Mouse (Mus musculus) stomach, embryonic 14.5 days (tissue): ENCODE results near the gene Frem2. TPM values are rescaled to one million over a fixed set of nuclear protein-coding genes. Genes with fewer than 3 reads are reported as not detected.

ENCODE experiments used
- ATAC-seq: fragments of 200-750 bp; cut with Nextera tagmentation; 2 replicates; pipeline ENCODE4 v1.8.0; 2017; ENCODE audit warnings: low read depth, moderate TSS enrichment; ENCODE audit not compliant: insufficient number of reproducible peaks, insufficient read depth, low FRiP score
- H3K27ac ChIP-seq: fragments of 300-500 bp; sonication (generic); 2 replicates; pipeline ENCODE4 v1.5.1; 2014; ENCODE audit warnings: mild to moderate bottlenecking, low read length, moderate library complexity, mixed read lengths
- H3K27me3 ChIP-seq: fragments of 300-500 bp; sonication (generic); 2 replicates; pipeline ENCODE4 v1.6.1; 2014; ENCODE audit warnings: low read length, control low read depth, mixed read lengths; ENCODE audit not compliant: control insufficient read depth, insufficient read depth
- H3K36me3 ChIP-seq: fragments of 300-500 bp; sonication (generic); 2 replicates; pipeline ENCODE4 v1.6.1; 2014; ENCODE audit warnings: mild to moderate bottlenecking, control low read depth, low read length, moderate library complexity, mixed read lengths; ENCODE audit not compliant: control insufficient read depth, insufficient read depth
- H3K4me1 ChIP-seq: fragments of 300-500 bp; sonication (generic); 2 replicates; pipeline ENCODE4 v1.6.1; 2014; ENCODE audit warnings: low read length, control low read depth, mixed read lengths; ENCODE audit not compliant: control insufficient read depth, insufficient read depth
- H3K4me2 ChIP-seq: fragments of 300-500 bp; sonication (generic); replicated peaks from 2 replicates; pipeline ENCODE4 v1.6.1; 2014; ENCODE audit warnings: low read depth, low read length, control low read depth
- H3K4me3 ChIP-seq: fragments of 300-500 bp; sonication (generic); 2 replicates; pipeline ENCODE4 v1.5.1; 2014; ENCODE audit warnings: low read depth, low read length, control low read depth
- H3K9ac ChIP-seq: fragments of 300-500 bp; sonication (generic); replicated peaks from 2 replicates; pipeline ENCODE4 v1.6.1; 2014; ENCODE audit warnings: low read depth, mild to moderate bottlenecking, control low read depth, low read length, moderate library complexity, mixed read lengths
- H3K9me3 ChIP-seq: fragments of 300-500 bp; sonication (generic); 2 replicates; pipeline ENCODE4 v1.6.1; 2016; ENCODE audit warnings: low read depth, low read length, control low read depth; ENCODE audit not compliant: control insufficient read depth
- WGBS: fragments of 180-500 bp; shearing (Covaris S2); extraction: QIAGEN DNeasy Blood & Tissue Kit; methylation state at CpG from one replicate; pipeline ENCODE4 v1.1.7; 2014; 5-methylcytosine and 5-hydroxymethylcytosine counted together
- polyA plus RNA-seq: library from polyadenylated mRNA; unstranded; fragments of >200 nt; fragmentation: Nextera tagmentation; extraction: Ambion mirVana; gene quantifications from 2 replicates; pipeline ENCODE4 v1.2.1, GENCODE M21; 2014

Frem2 gene
- polyA plus RNA-seq, 1 experiment from 2014 or later, result 24.8 TPM

DNA sequence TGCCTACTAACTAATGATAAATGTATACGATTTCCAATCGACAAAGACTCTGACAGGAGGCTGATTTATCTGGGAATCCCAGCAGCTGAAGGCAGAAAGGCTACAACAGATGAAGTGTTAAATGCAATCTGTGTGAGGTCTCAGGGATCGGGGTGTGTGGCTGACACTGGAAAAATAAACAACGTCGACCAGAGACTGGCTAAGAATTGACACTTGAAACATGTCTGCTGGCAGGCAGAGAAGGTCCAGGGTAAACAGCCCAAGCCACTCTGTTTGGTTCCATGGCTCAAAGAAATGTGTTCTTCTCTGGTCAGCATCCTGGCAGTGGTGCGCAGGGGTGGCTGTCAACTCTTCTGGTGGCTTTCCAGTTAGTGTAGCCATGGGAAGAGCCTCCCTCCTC, 98.1 kb downstream of the Frem2 start:
- Histone ChIP-seq H3K9me3 (no peaks in the 10 kb centered on the region), H3K9ac (no peak overlapping the region), H3K4me1 (peaks cover 56% of the 10 kb centered on the region), H3K27ac (no peak overlapping the region), H3K4me3 (no peak overlapping the region), H3K27me3 (no peaks in the 10 kb centered on the region), H3K36me3 (no peaks in the 10 kb centered on the region), H3K4me2 (no peak overlapping the region)
- peak; percentile 24; the same call in 1 of the 2 replicates for ATAC-seq
- WGBS, result 13% methylated on average over 6 of the region's 6 CpGs

DNA sequence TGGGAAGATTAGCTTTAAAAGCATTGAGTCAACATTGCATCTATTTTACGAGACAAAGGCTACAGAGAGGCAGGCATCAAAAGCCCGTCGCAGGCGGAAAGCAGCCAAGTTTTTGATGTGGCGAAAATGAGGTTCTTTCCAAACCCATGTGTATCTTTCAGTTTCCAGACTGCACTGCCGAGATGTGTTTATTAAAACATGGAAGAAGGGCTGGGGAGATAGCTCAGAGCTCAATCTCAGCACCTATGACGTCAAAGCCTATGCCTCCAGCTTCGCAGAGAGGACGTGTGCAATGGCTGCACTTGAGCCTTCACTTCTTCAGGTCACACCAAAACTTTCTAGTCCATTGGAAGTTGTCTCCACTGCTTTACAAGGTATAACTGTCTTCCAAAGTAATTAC, 98.9 kb downstream of the Frem2 start:
- peak overlapping the region; percentile 72 for H3K27ac ChIP-seq
- H3K4me1 ChIP-seq, result peaks cover 48% of the 10 kb centered on the region
- no peaks in the 10 kb centered on the region for H3K9me3 ChIP-seq
- no peak overlapping the region for H3K9ac ChIP-seq
- H3K4me2 ChIP-seq, result no peak overlapping the region
- 48% methylated on average over 9 of the region's 9 CpGs for WGBS
- no peak for ATAC-seq
- no peaks in the 10 kb centered on the region for H3K36me3 ChIP-seq
- H3K27me3 ChIP-seq, result no peaks in the 10 kb centered on the region
- H3K4me3 ChIP-seq, result no peak overlapping the region

DNA sequence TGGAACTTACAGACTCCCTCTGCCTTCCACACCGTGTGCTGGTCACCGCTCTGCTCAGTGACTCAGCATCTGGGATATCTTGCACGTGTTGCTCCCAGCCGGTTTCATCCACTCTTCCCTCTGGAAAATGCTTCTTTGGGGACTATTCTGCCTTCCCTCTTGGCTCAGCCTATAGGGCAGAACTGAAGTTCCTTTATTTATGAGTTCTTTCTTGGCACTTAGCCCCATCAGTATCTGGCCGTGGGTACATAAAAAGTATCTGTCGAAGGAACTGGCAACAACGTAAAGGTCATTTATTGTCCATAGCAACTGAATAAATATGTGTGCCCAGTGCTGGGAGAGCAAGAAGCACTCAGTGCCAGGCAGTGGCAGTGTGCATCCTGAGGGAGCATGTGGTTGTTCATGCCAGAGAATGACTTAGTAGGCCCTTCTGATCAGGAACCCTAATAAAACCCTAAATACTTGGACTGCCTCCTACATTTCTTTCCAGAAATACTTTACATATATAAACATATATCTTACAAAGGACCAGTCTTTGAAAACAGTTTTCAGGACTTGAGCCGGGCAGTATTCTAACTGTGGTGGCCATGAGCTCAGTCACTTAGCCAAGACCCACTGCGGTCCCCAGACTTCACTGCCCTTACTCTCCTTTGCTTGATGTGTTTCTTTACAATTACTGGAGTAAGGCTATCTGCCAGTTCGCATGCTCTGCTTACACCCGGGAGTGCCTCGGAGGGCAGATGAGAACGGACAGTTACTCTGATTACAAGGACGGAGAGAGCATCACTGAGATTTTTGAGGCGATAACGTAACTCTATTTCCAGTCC, 99.6 kb downstream of the Frem2 start:
- Histone ChIP-seq H3K9ac (no peak overlapping the region), H3K27ac (peak overlapping the region; percentile 72), H3K4me1 (peaks cover 44% of the 10 kb centered on the region), H3K4me2 (no peak overlapping the region), H3K36me3 (no peaks in the 10 kb centered on the region), H3K9me3 (no peaks in the 10 kb centered on the region), H3K27me3 (no peaks in the 10 kb centered on the region), H3K4me3 (no peak overlapping the region)
- 57% methylated on average over 16 of the region's 16 CpGs for WGBS
- ATAC-seq, result no peak

DNA sequence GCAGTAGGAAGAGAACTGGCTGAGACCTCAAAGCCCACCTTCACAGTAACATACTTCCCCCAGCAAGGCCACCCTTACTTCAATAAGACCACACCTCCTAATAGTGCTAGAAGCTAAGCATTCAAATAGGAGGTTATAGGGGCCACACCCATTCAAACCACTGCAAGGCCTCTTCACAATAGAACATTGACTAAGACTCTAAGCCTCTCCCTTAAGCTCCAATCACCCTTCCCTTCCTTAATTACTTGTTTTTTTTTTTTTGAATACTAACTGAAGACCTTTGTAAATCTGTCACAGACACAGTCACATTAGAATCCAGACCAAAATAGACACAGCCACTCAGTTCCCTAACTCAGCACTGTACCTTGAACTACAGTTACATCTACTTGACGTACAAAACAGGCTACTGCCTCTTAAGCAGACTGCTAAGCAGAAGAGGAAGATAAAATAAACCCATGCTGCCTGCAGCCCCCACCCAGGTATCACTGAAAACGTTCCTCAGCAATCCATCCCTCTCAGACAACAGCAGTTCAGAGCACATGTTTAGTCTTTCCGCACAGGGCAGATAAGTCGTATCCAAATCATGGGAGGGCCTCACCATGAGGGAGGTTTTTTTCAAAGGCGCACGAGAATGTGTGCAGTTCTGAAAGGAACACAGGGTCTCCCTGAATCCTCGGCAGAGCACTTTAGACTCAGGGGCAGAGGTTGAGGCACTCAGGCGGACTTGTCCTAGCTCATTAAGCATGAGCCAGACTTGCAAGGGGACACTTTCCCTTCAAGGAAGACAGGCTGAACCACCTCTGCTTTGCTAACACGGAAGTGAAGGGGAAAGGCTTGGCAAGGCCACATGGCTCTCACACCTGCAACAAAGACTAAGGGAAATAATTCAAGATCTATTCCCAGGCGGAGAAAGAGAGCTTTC, 101.9 kb downstream of the Frem2 start:
- 31% methylated on average over 10 of the region's 10 CpGs for WGBS
- no peak overlapping the region for H3K4me2 ChIP-seq
- H3K36me3 ChIP-seq, result no peaks in the 10 kb centered on the region
- ATAC-seq, result no peak
- no peak overlapping the region for H3K9ac ChIP-seq
- no peak overlapping the region for H3K4me3 ChIP-seq
- H3K27me3 ChIP-seq, result no peaks in the 10 kb centered on the region
- peak overlapping the region; percentile 27; the same call in 1 of the 2 replicates for H3K27ac ChIP-seq
- peaks cover 32% of the 10 kb centered on the region for H3K4me1 ChIP-seq
- no peaks in the 10 kb centered on the region for H3K9me3 ChIP-seq

DNA sequence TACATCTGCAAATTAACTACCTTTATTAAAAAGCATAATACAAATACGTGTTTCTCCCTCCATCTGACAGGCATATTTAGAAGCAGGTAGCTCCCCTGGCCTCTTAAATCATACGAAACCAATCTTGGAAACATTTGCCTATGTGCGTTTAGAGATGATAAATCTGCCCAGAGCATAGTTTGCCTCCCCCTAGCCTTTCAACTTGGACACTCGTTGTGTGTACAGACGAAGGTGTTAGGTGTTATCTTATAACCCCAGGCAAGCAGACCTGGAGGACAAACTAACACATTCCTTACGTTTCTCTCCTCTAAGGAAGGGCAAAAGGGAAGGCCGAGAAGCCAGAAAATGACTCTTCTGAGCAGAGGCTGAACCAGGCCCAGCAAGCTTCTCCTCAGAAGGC, 104.5 kb downstream of the Frem2 start:
- H3K27ac ChIP-seq, result no peak overlapping the region
- no peaks in the 10 kb centered on the region for H3K36me3 ChIP-seq
- H3K9me3 ChIP-seq, result no peaks in the 10 kb centered on the region
- H3K4me1 ChIP-seq, result peaks cover 16% of the 10 kb centered on the region
- no peak for ATAC-seq
- H3K27me3 ChIP-seq, result no peaks in the 10 kb centered on the region
- WGBS, result 50% methylated on average over 7 of the region's 7 CpGs
- no peak overlapping the region for H3K4me2 ChIP-seq
- no peak overlapping the region for H3K9ac ChIP-seq
- no peak overlapping the region for H3K4me3 ChIP-seq

DNA sequence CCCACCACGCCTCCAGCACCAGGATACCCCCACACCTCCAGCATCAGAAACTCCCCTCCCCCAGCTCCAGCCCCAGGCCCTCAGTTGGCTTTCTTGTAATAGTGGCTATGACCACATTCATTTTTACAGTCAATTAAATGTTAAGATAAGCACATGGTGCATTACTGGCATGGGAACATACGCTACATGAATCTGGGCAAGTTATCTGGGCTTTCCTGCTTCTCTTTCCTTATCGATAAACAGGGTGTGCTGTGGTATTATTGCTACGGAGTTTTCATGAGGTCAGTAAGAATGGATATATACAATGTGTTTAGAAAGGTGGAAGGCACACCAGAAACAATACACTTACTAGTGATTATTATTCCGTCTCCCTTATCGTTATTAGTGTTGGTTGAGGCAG, 125.1 kb downstream of the Frem2 start:
- no peaks in the 10 kb centered on the region; the same call in 1 of the 2 replicates for H3K36me3 ChIP-seq
- H3K4me1 ChIP-seq, result no peaks in the 10 kb centered on the region
- no peaks in the 10 kb centered on the region for H3K9me3 ChIP-seq
- no peak for ATAC-seq
- no peak overlapping the region for H3K27ac ChIP-seq
- H3K4me3 ChIP-seq, result no peak overlapping the region
- WGBS, result 88% methylated on average over 6 of the region's 6 CpGs
- no peaks in the 10 kb centered on the region for H3K27me3 ChIP-seq
- no peak overlapping the region for H3K4me2 ChIP-seq
- H3K9ac ChIP-seq, result no peak overlapping the region

DNA sequence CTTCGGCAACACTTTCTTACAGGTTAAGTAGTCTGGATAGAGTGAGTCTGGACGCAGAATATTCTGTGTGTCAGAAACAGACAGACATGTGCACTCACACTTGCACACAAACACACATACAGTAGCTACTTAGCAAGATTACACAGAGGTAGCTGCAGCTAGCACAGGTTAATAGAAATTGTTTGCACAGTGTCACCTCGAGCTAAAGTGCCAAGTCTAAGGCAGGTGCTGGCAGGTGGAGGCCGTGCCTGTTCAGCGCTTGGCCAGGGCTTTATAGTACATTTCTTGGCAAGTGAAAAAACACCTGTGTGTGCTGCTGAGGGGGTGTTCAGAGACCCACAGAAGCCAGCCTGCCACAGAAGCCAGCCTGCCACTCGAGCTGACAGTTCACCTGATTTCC, 126.8 kb downstream of the Frem2 start:
- Histone ChIP-seq H3K9me3 (no peaks in the 10 kb centered on the region), H3K27ac (no peak overlapping the region), H3K4me1 (no peaks in the 10 kb centered on the region), H3K27me3 (no peaks in the 10 kb centered on the region), H3K36me3 (no peaks in the 10 kb centered on the region), H3K9ac (no peak overlapping the region), H3K4me2 (no peak overlapping the region), H3K4me3 (no peak overlapping the region)
- peak; percentile 63 for ATAC-seq
- WGBS, result 63% methylated on average over 6 of the region's 6 CpGs

DNA sequence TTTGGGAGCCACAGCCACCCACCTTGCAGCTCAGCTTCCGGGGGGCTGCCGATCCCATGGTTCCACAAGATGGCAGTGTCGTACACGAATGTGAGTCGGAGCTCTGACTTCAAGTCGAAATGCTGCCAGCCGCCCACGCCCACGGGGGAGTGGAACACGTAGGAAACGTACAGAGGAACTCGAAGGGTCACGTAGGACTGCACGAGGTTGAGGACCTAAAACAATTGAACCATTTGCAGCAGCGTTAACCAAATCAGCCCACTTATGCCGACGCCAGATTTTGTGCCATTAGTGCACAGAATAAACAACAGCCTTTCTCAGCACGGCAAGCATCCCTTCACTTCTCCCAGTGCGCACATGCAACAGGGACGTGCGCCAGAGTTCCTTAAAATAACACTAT, 131.4 kb downstream of the Frem2 start:
- H3K4me2 ChIP-seq, result peak overlapping the region; percentile 46
- peak; percentile 37; the same call in 1 of the 2 replicates for ATAC-seq

More for the DNA sequence above, 131.4 kb downstream of the Frem2 start:
- H3K9me3 ChIP-seq, result no peaks in the 10 kb centered on the region
- H3K27ac ChIP-seq, result no peak overlapping the region
- H3K4me1 ChIP-seq, result no peaks in the 10 kb centered on the region
- no peak overlapping the region; the same call in 1 of the 2 replicates for H3K9ac ChIP-seq
- H3K36me3 ChIP-seq, result no peaks in the 10 kb centered on the region
- H3K27me3 ChIP-seq, result no peaks in the 10 kb centered on the region
- 8% methylated on average over 21 of the region's 21 CpGs for WGBS
- peak overlapping the region; percentile 26 for H3K4me3 ChIP-seq
